Mouse (Mus musculus) hindbrain, postnatal 0 days (tissue): ENCODE results near the gene Gpat3. TPM values are rescaled to one million over a fixed set of nuclear protein-coding genes. Genes with fewer than 3 reads are reported as not detected.
A peak's percentile ranks its signal among the peaks of the same experiment; 100 is the strongest.

Experiments
- ATAC-seq: fragments of 200-750 bp; cut with Nextera tagmentation; 2 replicates; pipeline ENCODE4 v1.8.0; 2017; ENCODE audit warnings: mild to moderate bottlenecking, moderate TSS enrichment, moderate library complexity
- DNase-seq: peaks from one replicate; pipeline ENCODE4 v3.0.0-alpha.2; 2015; ENCODE audit warnings: low spot score
- H3K27ac ChIP-seq: fragments of 300-500 bp; sonication (generic); 2 replicates; pipeline ENCODE4 v1.5.1; 2014; ENCODE audit warnings: mild to moderate bottlenecking
- H3K27me3 ChIP-seq: fragments of 300-500 bp; sonication (generic); 2 replicates; pipeline ENCODE4 v1.6.1; 2014; ENCODE audit warnings: low read length, mixed read lengths; ENCODE audit not compliant: insufficient read depth
- H3K36me3 ChIP-seq: fragments of 300-500 bp; sonication (generic); 2 replicates; pipeline ENCODE4 v1.6.1; 2014; ENCODE audit warnings: low read length, mixed read lengths; ENCODE audit not compliant: insufficient read depth
- H3K4me1 ChIP-seq: fragments of 300-500 bp; sonication (generic); 2 replicates; pipeline ENCODE4 v1.6.1; 2014; ENCODE audit warnings: antibody characterized with exemption, low read length, mixed read lengths; ENCODE audit not compliant: insufficient read depth
- H3K4me2 ChIP-seq: fragments of 300-500 bp; sonication (generic); 2 replicates; pipeline ENCODE4 v1.6.1; 2014; ENCODE audit warnings: low read depth, mild to moderate bottlenecking, low read length, moderate library complexity, mixed read lengths
- H3K4me3 ChIP-seq: fragments of 300-500 bp; sonication (generic); 2 replicates; pipeline ENCODE4 v1.5.1; 2014; ENCODE audit warnings: low read length
- H3K9ac ChIP-seq: fragments of 300-500 bp; sonication (generic); replicated peaks from 2 replicates; pipeline ENCODE4 v1.6.1; 2014; ENCODE audit warnings: mild to moderate bottlenecking, low read length, moderate library complexity, mixed read lengths
- H3K9me3 ChIP-seq: fragments of 300-500 bp; sonication (generic); 2 replicates; pipeline ENCODE4 v1.6.1; 2016; ENCODE audit warnings: low read length, mixed read lengths
- CTCF ChIP-seq: IDR thresholded peaks from 2 replicates; pipeline ENCODE4 v1.5.1; 2016; ENCODE audit warnings: antibody characterized with exemption, control low read depth, low read depth
- WGBS: fragments of 180-500 bp; shearing (Covaris S2); extraction: QIAGEN DNeasy Blood & Tissue Kit; methylation state at CpG from one replicate; pipeline ENCODE4 v1.1.7; 2014; 5-methylcytosine and 5-hydroxymethylcytosine counted together
- polyA plus RNA-seq: library from polyadenylated mRNA; unstranded; fragments of >200 nt; fragmentation: Nextera tagmentation; extraction: Ambion mirVana; gene quantifications from 2 replicates; pipeline ENCODE4 v1.2.1, GENCODE M21; 2015
- total RNA-seq: library from RNA; depleted of rRNA; stranded (reverse); fragments of >200 nt; gene quantifications from 2 replicates; pipeline ENCODE4 v1.2.3, GENCODE M21; 2014

Gpat3 gene
- total and polyA plus RNA-seq, 2 experiments from 2014 or later, result 1.5 TPM

- no peaks in the 10 kb centered on the region for H3K9me3 ChIP-seq
- DNase-seq, result no peak
- ATAC-seq, result no peak
- H3K27me3 ChIP-seq, result no peaks in the 10 kb centered on the region
- no peaks in the 10 kb centered on the region for H3K4me1 ChIP-seq
- H3K36me3 ChIP-seq, result no peaks in the 10 kb centered on the region
- WGBS, result 90% methylated on average over 7 of the region's 7 CpGs
- H3K9ac ChIP-seq, result no peak overlapping the region
- no peak overlapping the region for H3K27ac ChIP-seq
- no peak overlapping the region for H3K4me3 ChIP-seq
- H3K4me2 ChIP-seq, result no peak overlapping the region
- TF ChIP-seq CTCF, result no peak
Observed at GRCm38 (mm10) chr5:100822826-100823225, 22.7 kb upstream of the Gpat3 start.

GRCm38 (mm10) chr5:100825975-100826374, 19.5 kb upstream of the Gpat3 start:
- H3K27me3 ChIP-seq, result no peaks in the 10 kb centered on the region
- H3K27ac ChIP-seq, result no peak overlapping the region
- H3K4me1 ChIP-seq, result no peaks in the 10 kb centered on the region
- no peak for ATAC-seq
- no peak overlapping the region for H3K4me2 ChIP-seq
- WGBS, result 16% methylated on average over 2 of the region's 2 CpGs
- H3K4me3 ChIP-seq, result no peak overlapping the region
- TF ChIP-seq CTCF, result peak; percentile 56
- H3K36me3 ChIP-seq, result no peaks in the 10 kb centered on the region
- DNase-seq, result peak; percentile 31
- H3K9me3 ChIP-seq, result no peaks in the 10 kb centered on the region
- H3K9ac ChIP-seq, result no peak overlapping the region

- 79% methylated on average over 7 of the region's 7 CpGs for WGBS
Observed at GRCm38 (mm10) chr5:100826531-100826930, 19.0 kb upstream of the Gpat3 start.

GRCm38 (mm10) chr5:100828701-100829100, 16.8 kb upstream of the Gpat3 start:
- H3K9ac ChIP-seq, result no peak overlapping the region
- H3K4me1 ChIP-seq, result no peaks in the 10 kb centered on the region
- 73% methylated on average over 3 of the region's 3 CpGs for WGBS
- H3K27ac ChIP-seq, result no peak overlapping the region
- no peaks in the 10 kb centered on the region for H3K27me3 ChIP-seq
- no peak overlapping the region for H3K4me3 ChIP-seq
- H3K4me2 ChIP-seq, result no peak overlapping the region
- no peak for ATAC-seq
- no peaks in the 10 kb centered on the region for H3K36me3 ChIP-seq
- H3K9me3 ChIP-seq, result no peaks in the 10 kb centered on the region
- no peak for DNase-seq
- TF ChIP-seq CTCF, result no peak

More at GRCm38 (mm10) chr5:100826531-100826930, 19.0 kb upstream of the Gpat3 start:
- Histone ChIP-seq H3K4me3 (no peak overlapping the region), H3K4me2 (no peak overlapping the region), H3K4me1 (no peaks in the 10 kb centered on the region), H3K36me3 (no peaks in the 10 kb centered on the region), H3K27ac (no peak overlapping the region), H3K27me3 (no peaks in the 10 kb centered on the region), H3K9me3 (no peaks in the 10 kb centered on the region), H3K9ac (no peak overlapping the region)
- ATAC-seq (no peak), DNase-seq (no peak)
- no peak for TF ChIP-seq CTCF

- DNase-seq (no peak), ATAC-seq (no peak)
- Histone ChIP-seq H3K9me3 (no peaks in the 10 kb centered on the region), H3K27ac (no peak overlapping the region), H3K27me3 (no peaks in the 10 kb centered on the region), H3K4me2 (no peak overlapping the region), H3K9ac (no peak overlapping the region), H3K4me1 (no peaks in the 10 kb centered on the region), H3K36me3 (no peaks in the 10 kb centered on the region), H3K4me3 (no peak overlapping the region)
- TF ChIP-seq CTCF, result no peak
- WGBS, result 91% methylated on average over 3 of the region's 3 CpGs
Observed at GRCm38 (mm10) chr5:100832680-100833079, 12.8 kb upstream of the Gpat3 start.

GRCm38 (mm10) chr5:100833841-100834240, 11.7 kb upstream of the Gpat3 start:
- Histone ChIP-seq H3K9ac (no peak overlapping the region), H3K36me3 (no peaks in the 10 kb centered on the region), H3K4me2 (no peak overlapping the region), H3K4me1 (no peaks in the 10 kb centered on the region), H3K4me3 (no peak overlapping the region), H3K27me3 (no peaks in the 10 kb centered on the region), H3K9me3 (no peaks in the 10 kb centered on the region), H3K27ac (no peak overlapping the region)
- ATAC-seq (no peak), DNase-seq (no peak)
- 75% methylated on average over 2 of the region's 2 CpGs for WGBS
- TF ChIP-seq CTCF, result no peak

GRCm38 (mm10) chr5:100835862-100836538, 9.5 kb upstream of the Gpat3 start:
- Histone ChIP-seq H3K9me3 (no peaks in the 10 kb centered on the region), H3K36me3 (no peaks in the 10 kb centered on the region), H3K9ac (no peak overlapping the region), H3K27ac (no peak overlapping the region), H3K27me3 (no peaks in the 10 kb centered on the region), H3K4me3 (no peak overlapping the region), H3K4me2 (no peak overlapping the region), H3K4me1 (no peaks in the 10 kb centered on the region)
- ATAC-seq, result no peak
- no peak for TF ChIP-seq CTCF
- DNase-seq, result no peak
- WGBS, result 70% methylated on average over 9 of the region's 9 CpGs
